Comparison of ENCODE assay signal across 12 mouse cellular contexts in the genomic region with DNA sequence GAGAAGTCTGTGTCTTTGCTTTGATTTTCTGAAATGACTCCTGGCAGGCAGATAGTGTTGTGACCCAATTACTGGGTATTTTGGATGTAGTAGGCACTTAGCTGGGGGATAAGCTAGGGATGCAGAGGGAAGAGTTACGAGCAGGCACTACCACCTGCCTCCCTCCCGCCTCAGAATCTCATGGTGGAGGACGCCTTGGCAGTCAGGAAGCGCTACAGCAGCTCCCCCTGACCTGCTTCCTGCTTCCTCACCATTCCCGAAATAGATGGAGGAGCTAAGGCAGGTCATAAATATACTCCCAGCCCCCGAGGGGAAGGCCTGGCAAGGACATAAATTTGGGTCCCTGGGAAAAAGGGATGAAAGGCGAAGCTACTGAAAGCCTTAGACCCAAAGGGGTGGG. TPM values are rescaled to one million over a fixed set of nuclear protein-coding genes. Genes with fewer than 3 reads are reported as not detected.
A peak's percentile ranks its signal among the peaks of the same experiment; 100 is the strongest.
DNase-seq lines count a peak whose midpoint lies in the region; ATAC-seq and TF ChIP-seq lines count a peak whose summit lies in the region.
"Had no signal": no experiment of that assay in that cellular context is flagged by ENCODE, and none has a peak within 500 bp of the region (broad histone marks: within the 10 kb centered on the region; RNA-seq: fewer than 3 reads in every experiment).

No protein-coding gene starts in this region.

- no peak overlapping the region for H3K27ac ChIP-seq in forebrain, embryonic 11.5 days (ENCODE audit: low read depth, low read length)
- H3K27ac ChIP-seq in forebrain, embryonic 15.5 days (replicated peaks), result no peak overlapping the region
- peak overlapping the region; percentile 20; the same call in 1 of the 2 replicates for H3K27ac ChIP-seq in lung, embryonic 14.5 days (ENCODE audit: low read depth)
- no peak overlapping the region for H3K27ac ChIP-seq in midbrain, embryonic 11.5 days (ENCODE audit: low read depth, low read length)
- no peak overlapping the region for H3K27ac ChIP-seq in midbrain, embryonic 13.5 days
- H3K27ac ChIP-seq: forebrain, embryonic 12.5 days; liver, embryonic 14.5 days had no signal

- no peak overlapping the region for H3K4me2 ChIP-seq in forebrain, embryonic 11.5 days (ENCODE audit: low read depth, low read length, severe bottlenecking)
- H3K4me2 ChIP-seq in forebrain, embryonic 15.5 days (replicated peaks), result no peak overlapping the region
- H3K4me2 ChIP-seq in lung, embryonic 14.5 days, result no peak overlapping the region
- H3K4me2 ChIP-seq in midbrain, embryonic 11.5 days, result no peak overlapping the region
- no peak overlapping the region for H3K4me2 ChIP-seq in midbrain, embryonic 13.5 days (replicated peaks)
- H3K4me2 ChIP-seq: forebrain, embryonic 12.5 days had no signal

- no peaks in the 10 kb centered on the region for H3K9me3 ChIP-seq in forebrain, embryonic 11.5 days (ENCODE audit: control insufficient read depth, low read length)
- no peaks in the 10 kb centered on the region for H3K9me3 ChIP-seq in forebrain, embryonic 15.5 days
- H3K9me3 ChIP-seq in lung, embryonic 14.5 days (ENCODE audit: low read depth, low read length), result no peaks in the 10 kb centered on the region
- H3K9me3 ChIP-seq in midbrain, embryonic 11.5 days (ENCODE audit: control insufficient read depth, low read length), result no peaks in the 10 kb centered on the region
- H3K9me3 ChIP-seq in midbrain, embryonic 13.5 days, result no peaks in the 10 kb centered on the region
- H3K9me3 ChIP-seq: forebrain, embryonic 12.5 days had no signal

- 83% methylated on average over 7 of the region's 7 CpGs for WGBS in forebrain, embryonic 11.5 days
- 78% methylated on average over 7 of the region's 7 CpGs for WGBS in forebrain, embryonic 15.5 days
- WGBS in lung, embryonic 14.5 days, result 59% methylated on average over 7 of the region's 7 CpGs
- WGBS in midbrain, embryonic 11.5 days, result 85% methylated on average over 7 of the region's 7 CpGs
- 84% methylated on average over 7 of the region's 7 CpGs for WGBS in midbrain, embryonic 13.5 days

- no peak for ATAC-seq in forebrain, embryonic 11.5 days (replicated peaks; ENCODE audit: low FRiP score)
- no peak for ATAC-seq in forebrain, embryonic 15.5 days (replicated peaks)
- no peak for ATAC-seq in lung, embryonic 14.5 days (ENCODE audit: insufficient read depth)
- no peak for ATAC-seq in midbrain, embryonic 11.5 days (ENCODE audit: low FRiP score)
- ATAC-seq in midbrain, embryonic 13.5 days, result no peak

- H3K9ac ChIP-seq in forebrain, embryonic 11.5 days (ENCODE audit: low read length), result no peak overlapping the region
- no peak overlapping the region for H3K9ac ChIP-seq in forebrain, embryonic 15.5 days (replicated peaks)
- H3K9ac ChIP-seq in lung, embryonic 14.5 days, result no peak overlapping the region
- no peak overlapping the region for H3K9ac ChIP-seq in midbrain, embryonic 11.5 days (ENCODE audit: low read length)
- no peak overlapping the region for H3K9ac ChIP-seq in midbrain, embryonic 13.5 days (replicated peaks)
- H3K9ac ChIP-seq: forebrain, embryonic 12.5 days; liver, embryonic 14.5 days had no signal

- H3K36me3 ChIP-seq in forebrain, embryonic 11.5 days (ENCODE audit: control insufficient read depth, insufficient read depth, low read length), result no peaks in the 10 kb centered on the region
- H3K36me3 ChIP-seq in forebrain, embryonic 15.5 days, result no peaks in the 10 kb centered on the region
- no peaks in the 10 kb centered on the region for H3K36me3 ChIP-seq in lung, embryonic 14.5 days (ENCODE audit: insufficient read depth)
- no peaks in the 10 kb centered on the region for H3K36me3 ChIP-seq in midbrain, embryonic 11.5 days (ENCODE audit: control insufficient read depth, insufficient read depth, low read length)
- H3K36me3 ChIP-seq in midbrain, embryonic 13.5 days, result no peaks in the 10 kb centered on the region
- H3K36me3 ChIP-seq: forebrain, embryonic 12.5 days had no signal

- H3K4me3 ChIP-seq in forebrain, embryonic 11.5 days (ENCODE audit: low read depth, low read length), result no peak overlapping the region
- no peak overlapping the region for H3K4me3 ChIP-seq in forebrain, embryonic 15.5 days
- H3K4me3 ChIP-seq in lung, embryonic 14.5 days (ENCODE audit: low read depth, low read length), result no peak overlapping the region
- H3K4me3 ChIP-seq in midbrain, embryonic 11.5 days (ENCODE audit: low read depth, low read length), result no peak overlapping the region
- no peak overlapping the region for H3K4me3 ChIP-seq in midbrain, embryonic 13.5 days (replicated peaks)
- H3K4me3 ChIP-seq: forebrain, embryonic 12.5 days had no signal

- no peaks in the 10 kb centered on the region for H3K27me3 ChIP-seq in forebrain, embryonic 11.5 days (ENCODE audit: control insufficient read depth, insufficient read depth, low read length)
- no peaks in the 10 kb centered on the region for H3K27me3 ChIP-seq in forebrain, embryonic 15.5 days
- no peaks in the 10 kb centered on the region for H3K27me3 ChIP-seq in lung, embryonic 14.5 days (ENCODE audit: insufficient read depth, low read length)
- no peaks in the 10 kb centered on the region for H3K27me3 ChIP-seq in midbrain, embryonic 11.5 days (ENCODE audit: control insufficient read depth, insufficient read depth, low read length)
- no peaks in the 10 kb centered on the region for H3K27me3 ChIP-seq in midbrain, embryonic 13.5 days
- H3K27me3 ChIP-seq: forebrain, embryonic 12.5 days had no signal

- no peak for TF ChIP-seq CTCF in lung, embryonic 14.5 days (IDR thresholded peaks at IDR 0.05; ENCODE audit: low read depth)

- no peaks in the 10 kb centered on the region; the same call in none of the 2 replicates for H3K4me1 ChIP-seq in forebrain, embryonic 11.5 days (replicated peaks; ENCODE audit: control insufficient read depth, insufficient read depth, low read length)
- peaks cover 11% of the 10 kb centered on the region for H3K4me1 ChIP-seq in forebrain, embryonic 15.5 days
- peaks cover 38% of the 10 kb centered on the region for H3K4me1 ChIP-seq in lung, embryonic 14.5 days (ENCODE audit: insufficient read depth)
- H3K4me1 ChIP-seq in midbrain, embryonic 11.5 days (ENCODE audit: control insufficient read depth, insufficient read depth, low read length), result no peaks in the 10 kb centered on the region
- peaks cover 34% of the 10 kb centered on the region for H3K4me1 ChIP-seq in midbrain, embryonic 13.5 days (replicated peaks)

- DNase-seq in forebrain, embryonic 11.5 days (ENCODE audit: low spot score), result peak; percentile 33
- DNase-seq in lung, embryonic 14.5 days, result no peak
- DNase-seq in lung, postnatal 4 days, result no peak
- DNase-seq in cerebellum, postnatal 25 days, result peak; percentile 52 to 60
- peak; percentile 50 for DNase-seq in kidney, postnatal 14 days
- DNase-seq in midbrain, embryonic 11.5 days (ENCODE audit: low spot score, missing footprints), result no peak
- DNase-seq: right cerebral cortex, postnatal 4 days; thymus, postnatal 14 days had no signal

RNA-seq across cellular contexts. Expression of a gene that starts 9.3 kb away (rescaled TPM):
- 35.1 and 35.3 TPM in 2 replicates for polyA plus RNA-seq in forebrain, embryonic 11.5 days (2014; fragmentation: Nextera tagmentation; extraction: Ambion mirVana)
- 85.6 and 85.8 TPM in 2 replicates for polyA plus RNA-seq in forebrain, embryonic 15.5 days (2015; fragmentation: Nextera tagmentation; extraction: Ambion mirVana)
- polyA plus RNA-seq in lung, embryonic 14.5 days (2014; fragmentation: Nextera tagmentation; extraction: Ambion mirVana), result 49.8 and 54.6 TPM in 2 replicates
- 33.1 and 34.0 TPM in 2 replicates for polyA plus RNA-seq in midbrain, embryonic 11.5 days (2014; fragmentation: Nextera tagmentation; extraction: Ambion mirVana)
- polyA plus RNA-seq in midbrain, embryonic 13.5 days (2015; fragmentation: Nextera tagmentation; extraction: Ambion mirVana), result 93.4 and 94.6 TPM in 2 replicates

Comparison
In these comparisons a context has a peak if more than half of its experiments do, and no peak if none do; other contexts are left out.
1. DNase-seq: peak in forebrain, embryonic 11.5 days (single experiment), cerebellum, postnatal 25 days (2 of 2) and kidney, postnatal 14 days (single experiment); none in lung, embryonic 14.5 days (single experiment), lung, postnatal 4 days (0 of 2) and midbrain, embryonic 11.5 days (single experiment).